Mouse (Mus musculus) left cerebral cortex, postnatal 10 days (tissue): ENCODE data around the gene D17H6S53E. TPM values are rescaled to one million over a fixed set of nuclear protein-coding genes. Genes with fewer than 3 reads are reported as not detected.

Experiments used
- DNase-seq, 2 experiments: peaks; one replicate each; pipeline ENCODE4 v3.0.0; 2021 to 2022; ENCODE audit warnings: low spot score in 2 of 2, mixed read lengths in 1 of 2; ENCODE audit errors: extremely low spot score in 1 of 2
- intact Hi-C: fragments of 180-260 bp; cut with DNase I; formaldehyde crosslinking; loops from one replicate; pipeline ENCODE4 v1.15.1; 2025
- total RNA-seq, 2 experiments: library from RNA; stranded (reverse); gene quantifications; 2 replicates each; pipeline ENCODE4 v1.2.3; 2021

The D17H6S53E gene
- total RNA-seq, 2 experiments from 2014 or later, result 23.8 to 24.6 TPM

GRCm38 (mm10) chr17:35172445-35173234, 46.5 kb downstream of the D17H6S53E start:
- DNase-seq, result no peak
- intact Hi-C loops, result no loop called here

GRCm38 (mm10) chr17:35173329-35173728, 47.2 kb downstream of the D17H6S53E start:
- intact Hi-C loops, result no loop called here
- DNase-seq, result no peak

- intact Hi-C loops, result no loop called here
- DNase-seq, result no peak
These were observed 48.2 kb downstream of the D17H6S53E start for GRCm38 (mm10) chr17:35174201-35174977.

GRCm38 (mm10) chr17:35175382-35175781, 49.2 kb downstream of the D17H6S53E start:
- DNase-seq, result no peak
- intact Hi-C loops, result no loop called here

GRCm38 (mm10) chr17:35175968-35176367, 49.8 kb downstream of the D17H6S53E start, which contains the start of gene Aif1:
Aif1 (minus strand) TSS chr17:35176068.
- DNase-seq, result no peak
- intact Hi-C loops, result no loop called here

Other genes with a start within 250 kb of the D17H6S53E start
- gene Zbtb12, start 246.9 kb upstream of the D17H6S53E start, total RNA-seq, result 1 to 10 TPM; 6.3 to 6.8 TPM
- gene Gm20547, start 244.3 kb upstream of the D17H6S53E start, total RNA-seq, result not detected
- gene C2, start 228.1 kb upstream of the D17H6S53E start, total RNA-seq, result 1 to 10 TPM; 2.1 to 2.9 TPM
- gene Ehmt2, start 227.9 kb upstream of the D17H6S53E start, total RNA-seq, result 100 to 1,000 TPM; 174 to 181 TPM
- under 1 TPM; 0.14 to 0.30 TPM for gene Slc44a4, start 211.9 kb upstream of the D17H6S53E start, total RNA-seq
- gene Neu1, start 195.1 kb upstream of the D17H6S53E start, total RNA-seq, result 10 to 100 TPM; 23.8 to 27.3 TPM
- 1 to 10 TPM; 1.2 to 2.0 TPM for gene Hspa1b, start 167.1 kb upstream of the D17H6S53E start, total RNA-seq
- gene Gm20481, start 156.5 kb upstream of the D17H6S53E start, total RNA-seq, result not detected
- 1 to 10 TPM; 3.0 to 5.4 TPM for gene Hspa1a, start 154.2 kb upstream of the D17H6S53E start, total RNA-seq
- under 1 TPM in 1 of 2 experiments, not detected in 1; 0.20 TPM for gene Hspa1l, start 153.7 kb upstream of the D17H6S53E start, total RNA-seq
- 10 to 100 TPM; 25.4 to 27.2 TPM for gene Lsm2, start 144.5 kb upstream of the D17H6S53E start, total RNA-seq
- gene Vars, start 125.4 kb upstream of the D17H6S53E start, total RNA-seq, result 10 to 100 TPM; 55.1 to 56.7 TPM
- under 1 TPM; 0.18 to 0.19 TPM for gene Vwa7, start 109.8 kb upstream of the D17H6S53E start, total RNA-seq
- gene Sapcd1, start 98.4 kb upstream of the D17H6S53E start, total RNA-seq, result 1 to 10 TPM in 1 of 2 experiments, under 1 TPM in 1; 0.83 to 1.0 TPM
- gene Msh5, start 79.6 kb upstream of the D17H6S53E start, total RNA-seq, result under 1 TPM; 0.81 to 0.97 TPM
- gene Clic1, start 76.4 kb upstream of the D17H6S53E start, total RNA-seq, result 10 to 100 TPM; 14.3 to 15.8 TPM
- gene Ddah2, start 67.3 kb upstream of the D17H6S53E start, total RNA-seq, result 10 to 100 TPM; 26.3 to 31.1 TPM
- not detected for gene Ly6g6c, start 61.0 kb upstream of the D17H6S53E start, total RNA-seq
- not detected for gene Mpig6b, start 60.2 kb upstream of the D17H6S53E start, total RNA-seq
- 1 to 10 TPM; 1.6 to 2.3 TPM for gene Ly6g6e, start 49.5 kb upstream of the D17H6S53E start, total RNA-seq
- gene Ly6g6d, start 48.3 kb upstream of the D17H6S53E start, total RNA-seq, result 1 to 10 TPM in 1 of 2 experiments, not detected in 1; 1.1 TPM
- gene Ly6g6f, start 40.8 kb upstream of the D17H6S53E start, total RNA-seq, result not detected
- gene Abhd16a, start 37.1 kb upstream of the D17H6S53E start, total RNA-seq, result 10 to 100 TPM; 84.4 to 91.5 TPM
- gene Ly6g5c, start 18.1 kb upstream of the D17H6S53E start, total RNA-seq, result not detected
- under 1 TPM; 0.58 to 0.81 TPM for gene Ly6g5b, start 10.9 kb upstream of the D17H6S53E start, total RNA-seq
- 10 to 100 TPM; 13.2 to 17.7 TPM for gene Gpank1, start 4.9 kb upstream of the D17H6S53E start, total RNA-seq
- gene Csnk2b, start 4.3 kb upstream of the D17H6S53E start, total RNA-seq, result 100 to 1,000 TPM; 196 to 210 TPM
- under 1 TPM in 1 of 2 experiments, not detected in 1; 0.34 TPM for gene Apom, start 5.7 kb downstream of the D17H6S53E start, total RNA-seq
- 100 to 1,000 TPM; 297 to 299 TPM for gene Bag6, start 8.8 kb downstream of the D17H6S53E start, total RNA-seq
- gene Prrc2a, start 38.5 kb downstream of the D17H6S53E start, total RNA-seq, result 100 to 1,000 TPM; 261 to 270 TPM
- 10 to 100 TPM in 1 of 2 experiments, 1 to 10 TPM in 1; 8.0 to 12.5 TPM for gene Aif1, start 49.7 kb downstream of the D17H6S53E start, total RNA-seq
- gene Lst1, start 62.1 kb downstream of the D17H6S53E start, total RNA-seq, result 10 to 100 TPM; 13.7 to 14.9 TPM
- 1 to 10 TPM in 1 of 2 experiments, under 1 TPM in 1; 0.77 to 1.4 TPM for gene Ltb, start 68.1 kb downstream of the D17H6S53E start, total RNA-seq
- under 1 TPM in 1 of 2 experiments, not detected in 1; 0.19 TPM for gene Tnf, start 75.6 kb downstream of the D17H6S53E start, total RNA-seq
- gene Lta, start 79.0 kb downstream of the D17H6S53E start, total RNA-seq, result 1 to 10 TPM in 1 of 2 experiments, under 1 TPM in 1; 0.51 to 1.1 TPM
- not detected for gene Gm16181, start 94.5 kb downstream of the D17H6S53E start, total RNA-seq
- gene Atp6v1g2, start 107.3 kb downstream of the D17H6S53E start, total RNA-seq, result 100 to 1,000 TPM; 329 to 351 TPM
- 10 to 100 TPM; 12.7 to 14.6 TPM for gene Nfkbil1, start 109.4 kb downstream of the D17H6S53E start, total RNA-seq
- gene Ddx39b, start 115.4 kb downstream of the D17H6S53E start, total RNA-seq, result 100 to 1,000 TPM; 255 to 261 TPM
- 10 to 100 TPM; 18.2 to 21.5 TPM for gene H2-D1, start 136.4 kb downstream of the D17H6S53E start, total RNA-seq
- under 1 TPM; 0.67 to 0.81 TPM for gene H2-Q1, start 194.0 kb downstream of the D17H6S53E start, total RNA-seq
- gene H2-Q2, start 215.9 kb downstream of the D17H6S53E start, total RNA-seq, result 1 to 10 TPM; 1.7 to 1.8 TPM